Mouse (Mus musculus) kidney, postnatal 14 days (tissue): ENCODE results near the gene Cpne2.
A peak's percentile ranks its signal among the peaks of the same experiment; 100 is the strongest.

ENCODE experiments used
- DNase-seq: peaks from one replicate; pipeline ENCODE4 v3.0.0; 2022; ENCODE audit warnings: mixed read lengths

The Cpne2 gene

GRCm38 (mm10) chr8:94584238-94584817, 51.5 kb downstream of the Cpne2 start:
- DNase-seq: peak; percentile 67

- DNase-seq: no peak
Observed at GRCm38 (mm10) chr8:94591691-94592090, 58.9 kb downstream of the Cpne2 start.

- no peak for DNase-seq
Observed at GRCm38 (mm10) chr8:94594211-94594610, 61.4 kb downstream of the Cpne2 start.

- DNase-seq: no peak
Observed at GRCm38 (mm10) chr8:94600478-94600877, 67.7 kb downstream of the Cpne2 start.

GRCm38 (mm10) chr8:94601034-94601606, 68.3 kb downstream of the Cpne2 start:
- DNase-seq: no peak

- peak; percentile 100 for DNase-seq
Observed at GRCm38 (mm10) chr8:94601607-94602385, 69.0 kb downstream of the Cpne2 start, which contains the start of the genes Rspry1 and Fam192a. Gene Rspry1 (plus strand): TSS chr8:94601937. Gene Fam192a (minus strand): TSS chr8:94601997.

GRCm38 (mm10) chr8:94602471-94603131, 69.8 kb downstream of the Cpne2 start:
- peak; percentile 50 for DNase-seq

GRCm38 (mm10) chr8:94604030-94604429, 71.2 kb downstream of the Cpne2 start:
- no peak for DNase-seq

- DNase-seq: no peak
Observed at GRCm38 (mm10) chr8:94607064-94607463, 74.3 kb downstream of the Cpne2 start.
